Mouse (Mus musculus) 3T3-L1 (cell line): ENCODE results near the gene Napsa.

Experiments used
- DNase-seq: peaks from one replicate; pipeline ENCODE4 v3.0.0-alpha.2; 2015; ENCODE audit warnings: low read depth, low spot score

Napsa gene

DNA sequence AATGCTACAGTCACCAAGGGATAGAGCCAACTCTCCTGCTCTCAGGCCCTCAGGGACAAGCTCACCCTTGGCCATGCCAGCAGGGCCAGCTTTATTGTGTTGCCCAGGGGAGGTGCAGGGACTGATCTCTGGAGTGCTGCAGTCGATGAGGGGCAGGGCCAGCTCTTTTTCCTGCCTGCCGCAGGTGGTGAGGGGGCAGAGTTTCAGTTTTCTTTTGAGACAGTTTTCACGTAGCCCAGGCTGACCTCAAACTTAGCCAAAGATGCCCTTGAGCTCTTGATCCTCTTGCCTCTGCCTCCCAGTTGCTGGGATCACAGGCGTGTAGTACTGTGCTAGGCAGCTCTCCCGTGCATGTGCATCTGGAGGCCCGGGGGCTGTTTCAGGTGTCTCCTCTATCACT lies 1.2 kb upstream of the Napsa start:
- no peak for DNase-seq

GRCm38 (mm10) chr7:44571811-44572210 lies 369 bp upstream of the Napsa start:
- no peak for DNase-seq

DNA sequence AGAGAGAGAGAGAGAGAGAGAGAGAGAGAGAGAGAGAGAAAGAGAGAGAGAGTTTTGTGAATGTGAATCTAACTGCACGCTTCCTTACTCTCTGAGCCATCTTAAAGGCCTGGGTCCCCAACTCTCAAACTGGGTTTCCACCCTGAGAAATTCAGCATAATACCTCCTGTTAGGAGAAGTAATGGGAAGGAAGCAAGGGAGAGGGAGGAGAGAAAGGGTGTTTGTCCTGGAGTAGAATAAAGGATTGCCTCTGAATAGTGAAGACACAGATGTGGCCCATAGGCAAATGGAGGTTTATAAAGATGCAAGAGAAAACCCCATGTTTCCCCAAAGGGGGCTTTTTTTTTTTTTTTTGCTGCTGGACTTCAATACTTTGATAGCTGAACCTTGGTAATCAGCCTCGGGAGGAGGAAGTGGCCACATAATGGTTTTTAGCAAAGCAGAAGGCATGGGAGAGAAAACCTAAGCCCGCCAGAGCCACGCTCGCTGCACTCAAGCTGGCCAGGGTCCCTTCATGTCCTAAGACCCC lies 840 bp downstream of the Napsa start:
- no peak for DNase-seq

DNA sequence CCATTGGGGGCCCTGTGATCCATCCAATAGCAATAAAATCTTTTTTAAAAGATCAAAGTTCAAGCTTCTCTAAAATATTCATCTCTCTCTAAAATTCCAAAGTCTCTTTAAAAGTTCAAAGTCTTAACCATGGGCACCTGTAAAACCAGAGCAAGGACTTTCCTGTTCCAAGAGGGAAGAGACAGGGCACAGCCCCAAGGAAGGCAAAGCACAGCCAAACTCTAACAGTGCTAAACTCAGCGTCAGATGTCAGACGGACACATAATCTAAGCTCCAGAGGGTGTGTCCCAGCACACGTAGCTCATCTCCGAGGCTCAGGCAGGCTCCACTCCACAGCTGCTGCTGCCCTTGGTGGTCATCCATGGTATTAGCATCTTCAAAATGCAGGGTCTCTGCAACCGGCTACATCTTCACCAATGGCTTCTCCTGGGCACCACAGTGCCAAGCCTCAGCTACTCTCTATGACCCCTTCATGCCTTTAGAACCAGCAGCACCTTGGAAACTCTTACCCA lies 4.2 kb downstream of the Napsa start:
- DNase-seq = no peak

DNA sequence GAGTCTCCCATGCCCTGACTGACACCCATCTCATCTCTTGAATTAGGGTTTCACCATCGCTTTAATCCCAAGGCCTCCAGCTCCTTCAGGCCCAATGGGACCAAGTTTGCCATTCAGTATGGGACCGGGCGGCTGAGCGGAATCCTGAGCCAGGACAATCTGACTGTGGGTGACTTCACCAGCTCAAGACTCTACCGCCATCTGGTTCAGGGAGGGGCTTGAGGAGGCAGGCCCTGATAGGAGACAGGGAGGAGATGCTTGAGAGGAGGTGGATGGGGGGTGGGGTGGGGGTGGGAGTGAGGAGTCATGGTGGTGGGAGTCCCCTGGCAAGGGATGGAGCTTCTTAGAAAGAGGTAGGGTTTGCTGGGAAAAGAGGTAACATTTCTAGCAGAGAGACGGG lies 9.5 kb downstream of the Napsa start:
- no peak for DNase-seq

GRCm38 (mm10) chr7:44582709-44583108 lies 10.5 kb downstream of the Napsa start:
- DNase-seq = no peak

- DNase-seq = no peak
Measured at GRCm38 (mm10) chr7:44583146-44583545, 11.0 kb downstream of the Napsa start.

DNA sequence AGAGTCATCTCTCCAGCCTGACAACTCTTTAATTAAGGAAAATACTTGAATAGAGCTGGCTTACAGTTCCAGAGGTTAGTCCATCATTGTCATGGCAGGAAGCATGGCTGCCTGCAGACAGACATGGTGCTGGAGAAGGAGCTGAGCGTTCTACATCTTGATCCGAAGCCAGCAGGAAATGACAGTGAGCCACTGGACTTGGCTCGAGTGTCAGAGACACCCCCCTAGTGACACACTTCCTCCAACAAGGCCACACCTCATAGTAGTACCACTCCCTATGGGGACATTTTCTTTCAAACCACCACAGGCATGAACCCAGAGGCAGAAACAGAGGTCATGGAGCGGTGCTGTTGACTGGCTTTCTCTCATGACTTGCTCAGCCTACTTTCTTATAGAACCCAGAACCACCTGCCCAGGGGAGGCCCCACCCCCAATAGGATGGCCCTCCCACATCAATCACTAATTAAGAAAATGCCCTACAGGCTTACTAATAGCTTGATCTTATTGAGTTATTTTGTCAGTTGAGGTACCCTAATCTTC lies 12.2 kb downstream of the Napsa start:
- no peak for DNase-seq

DNA sequence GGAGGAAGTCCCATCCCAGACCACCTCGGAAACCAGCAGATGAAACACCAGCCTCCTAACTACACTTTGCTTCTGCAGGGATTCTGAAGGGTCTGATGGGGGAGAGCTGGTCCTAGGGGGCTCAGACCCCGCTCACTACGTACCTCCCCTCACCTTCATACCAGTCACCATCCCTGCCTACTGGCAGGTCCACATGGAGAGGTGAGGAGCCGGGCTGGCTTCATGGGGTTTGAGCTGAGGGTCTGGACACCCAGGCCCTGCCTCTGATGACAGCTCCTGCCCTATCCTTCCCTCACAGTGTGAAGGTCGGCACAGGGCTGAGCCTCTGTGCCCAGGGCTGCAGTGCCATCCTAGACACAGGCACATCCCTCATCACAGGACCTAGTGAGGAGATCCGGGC lies 12.7 kb downstream of the Napsa start:
- DNase-seq = no peak

GRCm38 (mm10) chr7:44585606-44586005 lies 13.4 kb downstream of the Napsa start:
- DNase-seq = no peak

GRCm38 (mm10) chr7:44586518-44586917 lies 14.3 kb downstream of the Napsa start:
- no peak for DNase-seq

DNA sequence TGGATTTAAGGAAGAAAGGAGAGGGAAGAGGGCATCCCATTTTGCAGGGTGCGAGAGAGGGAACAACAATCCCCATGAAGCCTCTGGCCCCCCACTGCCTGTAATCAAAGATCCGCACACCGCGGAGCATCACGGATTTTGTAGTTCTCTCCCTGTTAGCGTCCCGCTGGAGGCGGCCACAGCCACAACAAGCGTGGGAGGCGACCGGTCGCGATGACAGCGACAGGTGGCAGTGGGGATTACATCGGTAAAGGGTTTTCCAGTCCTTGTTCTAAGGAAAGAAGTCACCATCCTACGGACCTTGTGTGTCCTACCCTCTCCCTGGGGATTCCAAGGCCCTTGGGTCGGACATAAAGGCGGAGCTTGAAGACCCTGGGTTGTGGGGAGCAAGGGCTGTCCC lies 14.8 kb downstream of the Napsa start:
- no peak for DNase-seq

- DNase-seq = no peak
Measured at GRCm38 (mm10) chr7:44587676-44588075, 15.5 kb downstream of the Napsa start.

- DNase-seq = no peak
Measured at GRCm38 (mm10) chr7:44588338-44588737, 16.2 kb downstream of the Napsa start.

DNA sequence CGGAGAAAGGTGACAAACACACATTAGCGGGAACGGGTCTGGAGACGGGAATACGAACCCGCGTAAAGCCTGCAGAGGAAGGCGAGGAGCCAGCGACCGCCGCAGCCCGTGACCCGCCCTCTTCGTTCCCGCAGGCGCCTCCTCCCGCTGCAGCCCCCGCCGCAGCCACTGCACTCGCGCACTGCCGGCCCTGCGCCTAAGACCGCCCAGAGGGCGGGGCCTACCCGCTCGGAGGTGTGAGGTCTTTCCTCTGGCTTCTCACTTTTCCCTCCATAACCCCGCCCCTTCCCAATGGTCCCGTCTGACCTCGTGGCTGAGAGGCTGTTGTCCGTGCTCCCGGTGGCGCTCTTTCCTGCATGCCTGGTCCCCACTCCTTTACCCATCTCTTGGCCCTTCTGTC lies 17.0 kb downstream of the Napsa start:
- DNase-seq = no peak

GRCm38 (mm10) chr7:44589946-44590345 lies 17.8 kb downstream of the Napsa start:
- DNase-seq = no peak

GRCm38 (mm10) chr7:44590402-44591347 lies 18.5 kb downstream of the Napsa start, which contains the start of gene Kcnc3:
Gene Kcnc3 (plus strand): TSS chr7:44590664.
- no peak for DNase-seq

DNA sequence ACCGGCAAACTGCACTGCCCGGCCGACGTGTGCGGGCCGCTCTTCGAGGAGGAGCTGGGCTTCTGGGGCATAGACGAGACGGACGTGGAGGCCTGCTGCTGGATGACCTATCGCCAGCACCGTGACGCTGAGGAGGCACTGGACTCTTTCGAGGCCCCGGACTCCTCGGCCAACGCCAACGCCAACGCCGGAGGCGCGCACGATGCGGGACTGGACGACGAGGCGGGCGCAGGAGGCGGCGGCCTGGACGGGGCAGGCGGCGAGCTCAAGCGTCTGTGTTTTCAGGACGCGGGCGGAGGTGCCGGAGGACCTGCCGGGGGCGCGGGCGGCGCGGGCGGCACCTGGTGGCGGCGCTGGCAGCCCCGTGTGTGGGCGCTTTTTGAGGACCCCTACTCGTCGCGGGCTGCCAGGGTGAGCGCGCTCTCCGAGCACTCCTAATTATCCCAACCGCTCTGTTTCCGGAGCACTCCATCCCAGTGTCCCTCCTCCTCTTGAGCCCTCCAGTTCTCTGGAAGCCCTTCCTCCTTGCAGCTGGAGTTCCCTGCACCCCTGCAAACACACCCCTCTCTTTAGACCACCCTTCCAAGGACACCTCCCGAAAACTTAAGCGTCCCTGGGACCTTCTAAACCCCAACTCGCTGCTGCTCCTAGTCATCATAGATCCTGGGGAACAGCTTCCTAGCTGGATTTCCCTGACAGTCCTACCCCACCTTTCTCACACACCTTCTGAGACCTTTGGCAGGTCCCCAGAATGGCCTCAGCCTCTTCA lies 19.4 kb downstream of the Napsa start:
- DNase-seq = no peak

DNA sequence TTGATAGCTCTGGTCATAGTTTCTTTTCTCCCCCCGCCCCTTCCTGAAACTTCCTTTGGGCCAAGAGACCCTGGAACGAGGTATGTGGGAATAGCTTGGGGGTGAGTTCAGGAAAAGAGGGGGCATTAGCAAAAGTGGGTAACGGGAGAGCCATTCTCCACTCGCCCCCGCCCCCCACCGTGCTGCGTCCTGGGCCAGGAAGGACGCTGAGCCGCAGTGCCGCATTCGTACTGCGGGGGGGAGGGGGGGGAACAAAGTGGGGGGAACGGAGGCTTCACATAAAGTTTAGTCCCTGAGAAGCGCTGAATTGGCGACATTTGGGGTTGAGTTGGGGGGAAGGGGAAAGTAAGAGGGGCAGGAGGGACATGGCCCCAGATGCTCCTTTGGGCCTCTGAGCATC lies 20.9 kb downstream of the Napsa start:
- no peak for DNase-seq

DNA sequence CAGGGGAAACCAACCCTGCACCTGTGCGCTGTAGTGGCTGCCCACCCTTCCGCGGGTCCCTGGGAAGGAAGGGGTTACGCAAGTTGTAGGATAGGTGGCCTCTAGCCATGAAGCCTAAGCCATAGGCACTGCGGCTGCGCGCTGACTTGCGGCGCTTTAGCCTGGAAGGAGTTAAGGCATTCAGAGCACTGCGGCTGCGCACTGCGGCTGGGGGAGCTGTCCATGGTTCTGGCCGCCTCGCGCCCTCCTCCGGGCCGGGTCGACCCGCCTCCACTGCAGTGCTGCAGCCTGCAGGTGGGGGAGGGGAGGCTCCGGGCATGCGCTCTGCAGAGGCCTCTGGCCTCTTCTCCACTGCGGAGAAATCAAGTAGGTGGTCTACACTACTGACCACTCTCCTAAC lies 21.6 kb downstream of the Napsa start:
- no peak for DNase-seq

DNA sequence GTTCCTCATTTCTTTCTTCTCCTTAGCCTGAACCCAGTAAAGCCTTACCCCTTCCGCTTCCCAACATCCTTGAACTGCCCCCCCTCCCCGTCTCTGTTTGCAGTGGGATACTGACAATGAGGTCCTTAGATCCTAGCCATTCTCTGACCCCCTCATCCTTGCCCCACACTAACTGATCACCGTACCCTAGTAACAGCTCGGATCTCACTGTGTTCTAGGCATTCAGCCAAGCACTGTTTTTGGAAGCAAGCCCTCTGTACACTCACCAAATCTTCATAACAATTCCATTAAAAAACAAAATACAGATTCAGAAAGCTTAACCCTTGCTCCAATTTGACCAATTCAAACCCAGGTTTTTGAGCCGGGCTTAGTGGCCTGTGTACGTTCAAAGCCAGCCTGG lies 22.1 kb downstream of the Napsa start:
- DNase-seq = peak; percentile 12

DNA sequence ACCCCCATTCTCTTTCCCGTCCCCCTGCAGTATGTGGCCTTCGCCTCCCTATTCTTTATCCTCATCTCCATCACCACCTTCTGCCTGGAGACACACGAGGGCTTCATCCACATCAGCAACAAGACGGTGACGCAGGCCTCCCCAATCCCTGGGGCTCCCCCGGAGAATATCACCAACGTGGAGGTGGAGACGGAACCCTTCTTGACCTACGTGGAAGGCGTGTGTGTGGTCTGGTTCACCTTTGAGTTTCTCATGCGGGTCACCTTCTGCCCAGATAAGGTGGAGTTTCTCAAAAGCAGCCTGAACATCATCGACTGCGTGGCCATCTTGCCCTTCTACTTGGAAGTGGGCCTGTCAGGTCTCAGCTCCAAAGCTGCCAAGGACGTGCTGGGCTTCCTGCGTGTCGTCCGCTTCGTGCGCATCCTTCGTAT lies 23.0 kb downstream of the Napsa start:
- DNase-seq = no peak
